Mouse (Mus musculus) bone marrow macrophage, adult 2 months (primary cell): ENCODE measurements around the gene Trim61.

Source experiments
- CTCF ChIP-seq: IDR thresholded peaks from 2 replicates; pipeline ENCODE4 v1.5.1; 2012; ENCODE audit warnings: low read depth, mild to moderate bottlenecking, low read length, moderate library complexity
- POLR2A ChIP-seq: IDR thresholded peaks from 2 replicates; pipeline ENCODE4 v1.6.1; 2012; ENCODE audit warnings: mild to moderate bottlenecking, low read depth, low read length, borderline replicate concordance

- TF ChIP-seq CTCF = no peak
- TF ChIP-seq POLR2A = no peak
These were observed 38.4 kb upstream of the Trim61 start for GRCm38 (mm10) chr8:65056722-65057121.
